Mouse (Mus musculus) urinary bladder, adult 2 months (tissue): ENCODE data around the gene Gal3st3. TPM values are rescaled to one million over a fixed set of nuclear protein-coding genes. Genes with fewer than 3 reads are reported as not detected.

ENCODE experiments used
- DNase-seq: peaks from one replicate; pipeline ENCODE4 v3.0.0; 2022; ENCODE audit warnings: low spot score
- polyA plus RNA-seq: library from polyadenylated mRNA; depleted of rRNA; stranded (reverse); fragments of >200 nt; gene quantifications from 2 replicates; pipeline ENCODE4 v1.2.3, GENCODE M21; 2012; rRNA removed

Gene Gal3st3
- polyA plus RNA-seq = 0.03 and 0.04 TPM in 2 replicates

DNA sequence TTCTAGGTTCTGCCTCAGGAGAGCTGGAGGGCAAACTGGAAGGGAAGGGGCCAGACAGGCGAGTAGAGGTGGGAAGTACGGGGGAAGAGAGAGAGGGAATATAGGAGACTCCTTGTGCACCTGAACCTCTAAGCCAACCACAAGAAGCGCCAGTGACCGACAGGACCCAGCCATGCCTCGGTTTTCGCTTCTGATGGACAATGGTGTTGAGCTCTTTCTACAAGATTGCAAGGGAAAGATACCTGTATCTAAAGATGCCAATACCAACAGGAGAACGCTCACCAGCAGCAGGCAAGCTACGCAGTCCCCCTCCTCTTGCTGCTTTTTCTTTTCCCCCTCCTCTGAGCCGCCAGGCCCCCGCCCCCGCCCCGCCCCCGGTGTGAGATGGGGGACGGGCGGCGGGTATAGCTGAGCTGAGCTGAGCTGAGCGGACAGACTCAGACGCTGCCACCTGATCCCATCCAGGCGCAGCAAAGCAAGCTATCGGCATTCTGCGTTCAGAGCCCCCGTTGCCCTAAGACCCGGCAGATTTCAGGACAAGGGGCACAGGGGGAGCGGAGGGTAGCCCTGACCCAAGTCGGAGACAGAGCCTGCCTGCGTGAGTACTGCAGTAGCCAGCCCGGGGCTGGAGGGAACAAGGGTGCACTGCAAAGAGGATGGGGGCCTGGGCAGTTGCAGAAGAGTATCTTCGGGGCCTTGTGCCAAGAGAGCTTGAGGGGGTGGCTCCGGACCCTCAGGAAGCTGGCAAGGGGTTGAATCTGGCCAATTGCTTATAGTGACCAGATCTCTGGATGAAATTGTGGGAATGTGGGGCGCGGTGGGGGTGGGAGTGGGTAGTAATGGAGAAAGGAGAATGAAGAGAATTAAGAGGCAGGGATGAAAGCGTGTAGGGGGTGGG is at the start of gene Gal3st3:
Gene Gal3st3, plus strand, starts transcription at position 429 of the 898 bp plus-strand sequence.
- DNase-seq = no peak

DNA sequence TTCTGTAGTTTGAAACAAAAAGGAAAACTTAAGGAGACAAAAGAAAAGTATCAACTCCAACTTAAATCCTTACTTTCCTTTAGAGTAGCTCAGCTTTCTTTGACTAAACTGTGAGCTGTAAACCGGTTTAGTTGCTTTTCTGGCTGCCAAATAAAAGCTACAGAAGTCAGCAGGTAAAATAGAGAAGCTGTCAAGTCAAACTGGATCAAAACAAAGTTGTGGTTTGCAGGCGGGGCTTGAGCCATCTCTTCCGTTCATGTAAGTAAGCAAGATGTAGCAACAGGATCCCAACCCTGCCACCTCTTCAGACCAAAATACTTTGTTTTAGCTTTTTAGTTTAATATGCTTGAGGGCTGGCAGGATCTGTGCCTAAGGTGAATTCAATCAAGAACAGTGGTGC is 41.0 kb upstream of the Gal3st3 start:
- DNase-seq = no peak

GRCm38 (mm10) chr19:5267015-5267414 is 31.1 kb upstream of the Gal3st3 start:
- DNase-seq = no peak

- no peak for DNase-seq
Measured at GRCm38 (mm10) chr19:5268017-5268416, 30.1 kb upstream of the Gal3st3 start.

DNA sequence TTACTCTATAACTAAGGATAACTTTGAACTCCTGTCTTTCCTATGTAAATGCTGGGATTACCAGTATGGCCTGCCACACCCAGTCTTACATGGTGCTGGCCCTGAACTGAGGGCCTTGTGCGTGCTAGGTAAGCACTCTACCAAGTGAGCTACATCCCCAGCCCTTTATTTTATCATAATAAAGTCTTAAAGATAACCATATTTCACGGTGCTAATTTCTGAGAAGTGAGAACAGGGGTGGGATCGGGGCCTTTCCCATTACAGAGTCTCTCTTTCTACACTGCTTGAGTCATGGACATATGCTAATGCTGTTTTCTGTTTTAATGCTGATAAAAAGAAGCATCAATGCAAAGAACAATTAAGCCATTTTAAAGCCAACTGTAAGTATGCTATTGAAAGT is 29.3 kb upstream of the Gal3st3 start:
- DNase-seq = no peak

- no peak for DNase-seq
Measured at GRCm38 (mm10) chr19:5269392-5269791, 28.7 kb upstream of the Gal3st3 start.

DNA sequence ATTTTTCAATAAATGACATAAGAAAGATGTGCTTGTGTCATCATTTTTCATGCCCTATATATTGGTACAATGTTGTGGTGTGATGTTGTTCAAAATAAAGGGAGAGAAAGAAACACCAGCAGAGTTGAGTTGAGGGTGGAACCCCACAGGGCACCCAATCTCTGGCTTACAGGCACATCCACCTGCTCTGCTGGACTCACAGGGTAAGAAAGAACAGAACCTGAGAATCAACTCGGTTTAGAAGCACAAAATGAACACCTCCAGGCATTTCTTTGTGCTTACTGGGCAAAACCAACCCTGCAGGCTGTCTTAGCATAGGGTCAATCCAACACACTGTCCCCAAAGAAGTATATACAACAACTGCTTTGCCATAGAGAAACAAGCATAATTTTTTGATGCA is 26.7 kb upstream of the Gal3st3 start:
- DNase-seq = no peak

DNA sequence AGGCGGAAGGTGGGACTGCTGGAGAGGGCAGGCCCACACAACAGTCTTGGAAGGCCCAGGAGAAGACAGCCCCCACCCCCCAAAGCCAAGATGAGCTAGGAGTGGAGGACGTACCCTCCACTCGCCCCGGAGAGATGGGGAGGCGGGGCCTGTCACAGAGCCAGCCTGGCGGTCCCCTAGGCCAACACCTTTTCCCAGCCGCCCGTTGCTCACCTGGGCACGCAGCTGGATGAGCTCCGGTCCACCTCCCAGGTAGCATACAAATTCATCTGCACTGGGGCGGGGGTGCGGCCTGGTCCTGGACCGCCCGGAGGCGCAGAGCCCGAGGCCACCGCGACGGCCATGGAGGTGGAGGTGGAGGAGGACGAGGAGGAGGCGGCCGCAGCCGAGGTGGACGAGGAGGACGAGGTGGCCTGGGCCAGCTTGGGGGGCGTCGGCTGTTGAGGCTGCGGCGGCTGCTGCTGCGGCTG is 25.8 kb upstream of the Gal3st3 start:
- peak; percentile 56 for DNase-seq

- peak; percentile 81 for DNase-seq
Measured at GRCm38 (mm10) chr19:5272801-5273733, 25.1 kb upstream of the Gal3st3 start, which contains the start of gene Pacs1. Pacs1 (minus strand) TSS chr19:5273119.

DNA sequence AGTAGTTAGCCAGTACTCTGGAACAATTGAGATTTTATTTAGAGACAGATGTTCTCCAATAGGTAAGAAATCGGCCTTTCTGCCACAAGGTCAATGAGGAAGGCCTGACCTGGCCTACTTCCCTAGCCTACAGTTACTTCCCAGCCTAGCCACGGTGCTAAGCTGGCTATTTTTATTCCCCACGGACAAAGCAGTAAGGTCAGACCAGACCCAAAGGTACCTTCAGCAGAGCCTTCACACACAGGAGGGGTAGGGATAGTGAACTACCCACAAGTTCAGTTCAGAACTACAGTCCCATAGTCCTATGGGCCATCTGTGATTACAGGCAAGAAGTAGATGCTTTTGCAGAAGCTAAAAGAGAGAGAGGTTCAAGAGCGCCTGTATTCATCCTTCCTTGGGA is 24.2 kb upstream of the Gal3st3 start:
- DNase-seq = no peak

DNA sequence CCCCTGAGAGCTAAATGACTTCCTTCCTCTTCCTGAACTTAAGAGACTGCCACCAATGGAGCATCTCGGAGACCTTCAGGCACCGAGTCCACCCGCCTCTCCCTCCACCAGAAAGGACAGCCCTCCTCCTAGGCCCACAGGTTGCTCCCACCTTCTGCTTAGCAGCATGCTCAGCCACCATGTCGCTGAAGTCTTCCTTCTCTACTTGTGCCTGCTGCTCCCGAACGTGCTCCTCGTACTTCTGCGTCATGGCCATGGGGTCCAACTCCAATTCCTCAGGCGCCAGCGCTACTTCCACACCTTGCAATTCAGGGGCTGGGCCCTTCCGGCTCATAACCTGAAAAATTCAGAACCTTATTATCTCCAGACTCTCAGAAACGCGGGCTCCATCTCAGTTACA is 23.5 kb upstream of the Gal3st3 start:
- DNase-seq = no peak

DNA sequence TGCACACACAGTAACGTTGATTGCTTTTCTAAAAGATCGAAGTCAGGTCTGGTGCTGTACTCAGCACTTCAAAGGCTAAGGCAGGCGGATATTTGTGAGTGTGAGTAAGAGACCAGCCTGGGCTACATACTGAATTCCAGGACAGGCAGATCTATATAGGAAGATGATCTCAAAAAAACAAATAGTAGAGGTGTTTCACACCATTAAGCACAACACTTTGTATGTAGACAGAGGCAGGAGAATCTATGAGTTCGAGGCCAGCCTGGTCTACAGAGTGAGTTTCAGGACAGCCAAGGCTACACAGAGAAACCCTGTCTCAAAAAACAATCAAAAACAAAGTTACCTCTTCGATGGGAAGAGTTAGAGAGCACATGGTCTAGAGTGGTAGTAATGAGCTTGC is 22.4 kb upstream of the Gal3st3 start:
- DNase-seq = no peak

DNA sequence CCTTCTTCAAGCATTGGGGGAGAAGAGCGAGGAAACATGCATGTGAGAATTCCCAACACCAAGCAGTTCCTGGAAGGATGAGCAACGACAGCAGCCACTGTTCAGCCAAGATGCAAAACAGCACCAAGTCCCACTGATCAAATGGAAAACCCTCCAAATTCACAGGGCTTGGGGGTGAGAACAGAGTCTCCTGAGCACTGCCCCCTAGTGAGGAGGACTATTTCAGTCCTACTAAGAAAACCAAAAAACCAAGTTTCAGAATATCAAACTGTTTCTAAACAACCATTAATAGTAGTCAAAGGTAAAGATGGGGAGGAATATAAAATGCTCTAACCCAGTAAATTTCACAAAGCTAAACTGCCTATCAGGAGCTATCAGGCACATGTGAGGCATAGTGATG is 21.6 kb upstream of the Gal3st3 start:
- DNase-seq = no peak

GRCm38 (mm10) chr19:5277140-5277539 is 21.0 kb upstream of the Gal3st3 start:
- DNase-seq = no peak

GRCm38 (mm10) chr19:5278381-5278780 is 19.8 kb upstream of the Gal3st3 start:
- DNase-seq = no peak

DNA sequence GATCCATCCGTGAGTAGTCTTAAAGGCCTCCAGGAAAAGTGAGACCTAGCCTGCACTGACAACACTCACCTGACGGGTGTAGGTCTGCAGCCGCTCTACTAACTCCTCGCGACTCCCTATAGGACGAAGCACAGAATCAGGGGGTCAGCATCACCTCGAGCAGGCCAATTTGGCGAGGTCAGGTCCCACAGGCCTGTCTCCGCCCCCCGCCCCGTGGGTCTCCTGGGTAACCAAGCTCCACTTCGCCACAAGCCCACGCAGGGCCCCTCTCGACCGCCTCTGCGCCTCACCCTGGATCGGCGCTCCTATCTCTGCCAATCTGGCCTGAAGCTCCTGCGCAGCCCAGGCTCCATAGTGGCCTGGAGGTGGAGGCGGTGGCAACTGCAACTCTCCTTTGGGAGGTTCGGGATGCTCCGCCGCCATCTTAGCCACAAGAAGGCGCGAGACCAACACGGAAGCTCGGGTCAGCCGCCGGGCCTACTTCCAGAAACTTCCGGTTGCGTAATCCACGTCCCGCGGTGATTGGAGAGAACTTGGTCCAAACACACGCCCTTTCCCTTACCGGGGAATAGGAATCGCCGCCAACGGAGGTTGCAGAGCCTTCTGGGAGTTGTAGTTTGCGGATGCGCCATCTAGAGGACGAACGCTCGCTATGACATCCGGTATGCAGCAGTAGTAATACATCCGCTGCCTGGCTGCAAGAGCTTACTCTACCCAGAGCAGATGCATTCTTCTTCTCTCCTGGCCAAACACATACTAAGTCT is 3.0 kb upstream of the Gal3st3 start, which contains the start of gene Sf3b2:
Gene Sf3b2, minus strand, starts transcription at position 484 of the 764 bp plus-strand sequence.
- DNase-seq = peak; percentile 90

DNA sequence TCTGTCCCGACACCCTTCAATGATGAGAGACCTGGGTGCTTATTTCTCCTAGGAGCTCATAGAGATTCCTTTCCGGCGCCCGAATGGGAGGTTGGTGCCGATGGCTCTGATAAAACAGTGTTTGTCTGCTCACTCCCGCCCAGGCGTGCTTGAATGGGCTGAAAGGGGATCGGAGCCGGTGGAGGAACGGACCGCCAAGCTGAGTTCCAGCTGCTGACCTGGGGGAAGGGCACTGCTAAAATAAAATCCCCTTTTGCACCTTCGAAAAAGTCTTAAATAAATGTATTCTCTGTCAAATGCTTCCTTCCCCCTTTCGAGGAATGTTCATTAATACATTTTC is 2.4 kb upstream of the Gal3st3 start:
- DNase-seq = no peak

DNA sequence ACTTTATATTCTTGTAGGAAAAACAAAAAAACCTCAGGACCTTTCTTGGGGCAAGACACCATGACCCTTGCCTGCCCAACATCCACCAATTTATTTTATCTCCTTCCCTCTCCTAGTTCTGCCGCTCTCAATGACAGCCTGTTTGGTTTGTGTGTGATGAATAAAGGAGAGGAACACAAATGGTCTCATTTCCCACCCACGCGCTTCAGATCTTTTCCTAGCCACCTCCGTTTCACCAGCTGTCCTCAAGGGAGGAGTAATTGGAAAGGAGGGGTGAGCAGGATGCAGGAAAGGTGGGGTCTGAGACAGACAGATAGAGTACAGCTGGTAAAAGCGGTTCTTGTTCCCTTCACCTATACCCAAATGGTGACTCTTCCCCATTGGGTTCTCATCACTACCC is 1.5 kb upstream of the Gal3st3 start:
- DNase-seq = no peak

- DNase-seq = no peak
Measured at GRCm38 (mm10) chr19:5300588-5300987, 2.5 kb downstream of the Gal3st3 start.

GRCm38 (mm10) chr19:5302455-5302854 is 4.3 kb downstream of the Gal3st3 start:
- no peak for DNase-seq

DNA sequence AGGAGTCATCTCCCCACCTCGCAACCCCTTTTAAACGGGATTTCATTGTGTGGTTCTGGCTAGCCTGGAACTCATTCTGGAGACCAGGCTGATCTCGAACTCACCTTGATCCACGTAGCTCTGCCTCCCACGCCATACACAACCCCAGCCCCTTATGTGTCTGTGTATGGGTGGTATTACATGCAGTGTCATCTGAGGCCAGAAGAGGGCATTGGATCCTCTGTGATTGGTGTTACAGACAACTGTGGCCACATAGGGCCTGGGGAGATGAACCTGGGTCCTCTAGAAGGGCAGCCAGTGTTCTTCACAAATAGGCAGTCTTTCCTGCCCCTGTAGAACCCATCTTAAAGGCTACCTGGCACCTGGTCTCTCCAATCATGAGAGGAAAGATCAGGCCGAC is 8.1 kb downstream of the Gal3st3 start:
- DNase-seq = no peak
